Mouse (Mus musculus) cortical plate, adult 2 months (tissue): ENCODE measurements around the gene Galnt6.

Source experiments
- CTCF ChIP-seq: fragments of 200-500 bp; IDR thresholded peaks from 2 replicates; pipeline ENCODE4 v1.5.1; 2011; ENCODE audit warnings: mild to moderate bottlenecking, control low read depth, low read length; ENCODE audit not compliant: insufficient read depth; ENCODE audit errors: extremely low read depth
- POLR2A ChIP-seq: fragments of 200-500 bp; IDR thresholded peaks from 2 replicates; pipeline ENCODE4 v1.6.1; 2011; ENCODE audit warnings: mild to moderate bottlenecking, low read length, control low read depth; ENCODE audit not compliant: insufficient read depth; ENCODE audit errors: extremely low read depth

DNA sequence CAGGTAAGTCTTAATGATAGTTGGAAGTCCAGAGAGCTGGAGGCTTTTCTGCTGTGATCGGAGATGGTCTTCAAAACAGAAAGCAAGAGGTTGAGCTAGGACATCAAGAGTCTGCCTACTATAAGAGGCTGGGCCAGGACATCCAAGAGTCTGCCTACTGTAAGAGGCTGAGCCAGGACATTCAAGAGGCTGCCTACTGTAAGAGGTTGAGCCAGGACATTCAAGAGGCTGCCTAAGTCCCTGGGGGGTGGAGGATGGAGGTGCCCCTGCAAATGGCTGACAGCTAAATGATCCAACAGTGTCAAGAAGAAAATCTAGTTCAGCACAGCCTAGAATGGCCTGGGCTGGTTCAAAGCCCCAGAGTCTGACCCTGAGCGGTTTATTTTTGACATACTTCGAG lies 19.4 kb upstream of the Galnt6 start:
- TF ChIP-seq CTCF (no peak), POLR2A (no peak)
